Mouse (Mus musculus): ENCODE results near the gene Palm2. TPM values are rescaled to one million over a fixed set of nuclear protein-coding genes. Genes with fewer than 3 reads are reported as not detected.

The Palm2 gene
- total RNA-seq, 2 experiments from 2014 or later, result not detected

DNA sequence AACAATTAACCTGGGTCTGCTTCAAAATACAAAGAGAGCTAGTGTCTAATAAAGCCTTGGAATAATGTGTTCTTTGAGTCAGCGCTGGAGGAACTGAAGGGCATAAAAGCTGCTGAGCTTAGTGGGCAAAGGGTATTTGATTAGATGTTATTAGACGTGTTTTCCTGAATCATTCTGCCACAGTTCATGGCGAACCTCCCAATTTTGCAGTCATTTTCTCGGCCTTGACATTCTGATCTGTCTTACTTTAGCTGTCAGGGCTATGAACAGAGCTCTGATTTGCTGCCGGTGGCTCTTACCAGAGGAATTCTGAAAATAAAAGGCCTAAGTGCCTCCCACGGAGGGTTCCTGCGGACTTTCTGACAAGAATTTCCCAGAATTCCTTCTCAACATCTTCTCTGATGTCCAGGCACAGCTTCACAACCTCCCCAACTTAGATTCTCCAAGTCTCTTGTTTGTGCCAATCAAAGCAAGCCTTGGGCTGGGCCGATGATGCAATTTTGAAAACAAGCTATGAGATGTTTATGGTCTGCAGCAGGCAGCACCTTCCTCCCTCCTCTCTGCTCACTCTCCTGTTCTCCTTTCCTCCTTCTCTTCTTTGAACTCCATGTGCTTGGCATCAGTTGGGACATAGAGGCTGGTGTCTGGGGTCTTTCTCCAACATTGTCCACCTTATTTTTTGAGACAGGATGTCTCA lies 305.0 kb downstream of the Palm2 start:
- ATAC-seq (ENCODE audit: poor library complexity, severe bottlenecking), result no peak

DNA sequence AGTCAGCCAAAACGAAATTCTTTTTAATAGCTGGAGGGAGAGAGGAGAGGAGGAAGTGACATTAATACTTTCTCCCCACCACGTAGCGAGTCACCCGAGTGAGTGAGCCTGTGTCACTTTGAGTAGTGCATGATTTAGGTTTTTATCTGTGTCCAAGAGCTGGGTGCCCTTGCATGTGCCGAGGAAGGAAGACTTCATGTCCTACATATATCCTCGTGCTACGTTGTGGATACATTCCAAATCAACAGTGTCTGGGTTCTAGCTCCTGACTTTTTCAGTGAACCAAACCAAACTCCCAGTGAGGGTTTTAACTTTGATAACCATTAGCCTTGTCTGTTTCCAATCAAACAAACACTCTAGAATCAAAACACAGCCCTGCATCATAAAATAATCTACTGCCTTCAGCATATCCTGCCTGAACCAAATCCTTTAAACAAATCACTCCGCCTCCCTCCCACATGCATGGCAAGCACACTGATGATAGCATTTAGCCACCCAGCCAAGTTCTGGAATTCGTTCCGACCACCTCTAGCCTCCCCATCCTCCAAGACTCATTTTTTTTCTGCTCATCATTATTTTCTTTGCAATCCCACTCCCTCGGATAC lies 309.4 kb downstream of the Palm2 start:
- ATAC-seq (ENCODE audit: poor library complexity, severe bottlenecking), result no peak

DNA sequence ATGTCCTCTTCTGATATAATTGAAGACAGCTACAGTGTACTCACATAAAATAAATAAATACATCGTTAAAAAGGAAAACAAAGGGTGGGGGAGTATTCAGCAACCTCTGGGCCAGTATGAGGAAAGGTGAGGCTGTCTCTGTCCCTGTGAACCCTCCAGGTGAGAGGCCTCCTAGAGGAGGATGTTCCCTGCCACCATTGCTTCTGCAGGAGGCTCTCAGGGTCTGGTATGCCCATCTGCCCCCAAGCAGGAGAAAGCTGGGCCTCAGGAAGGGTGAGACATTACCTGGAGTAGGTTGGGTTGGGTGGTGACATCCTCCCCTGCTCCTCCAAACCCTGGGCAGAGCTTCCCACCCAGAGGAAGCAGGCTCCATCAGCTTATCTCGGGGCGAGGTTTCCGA lies 316.6 kb downstream of the Palm2 start:
- ATAC-seq (ENCODE audit: poor library complexity, severe bottlenecking), result no peak

GRCm38 (mm10) chr4:57751054-57751453 lies 317.0 kb downstream of the Palm2 start:
- ATAC-seq (ENCODE audit: poor library complexity, severe bottlenecking), result no peak

DNA sequence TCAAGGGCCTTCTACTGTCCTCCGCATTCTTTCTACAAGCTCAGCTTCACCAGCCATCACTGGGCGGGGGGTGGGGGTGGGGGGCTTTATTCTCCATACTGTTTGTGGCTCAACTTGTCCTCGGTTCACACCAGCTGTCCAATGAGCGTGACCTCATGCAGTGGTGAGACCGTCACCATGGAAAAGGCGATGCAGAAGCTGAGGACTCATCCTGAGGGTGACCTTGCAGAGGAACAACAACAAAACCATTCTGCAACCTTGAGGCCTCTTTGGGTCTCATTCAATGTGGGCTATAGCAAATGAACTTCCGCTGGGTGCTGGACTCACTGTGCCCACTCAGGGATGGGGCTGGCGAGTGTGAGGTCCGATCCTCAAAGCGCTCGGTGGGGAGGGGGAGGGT lies 317.5 kb downstream of the Palm2 start:
- ATAC-seq (ENCODE audit: poor library complexity, severe bottlenecking), result no peak

GRCm38 (mm10) chr4:57755085-57755484 lies 321.0 kb downstream of the Palm2 start:
- no peak for ATAC-seq (ENCODE audit: poor library complexity, severe bottlenecking)

DNA sequence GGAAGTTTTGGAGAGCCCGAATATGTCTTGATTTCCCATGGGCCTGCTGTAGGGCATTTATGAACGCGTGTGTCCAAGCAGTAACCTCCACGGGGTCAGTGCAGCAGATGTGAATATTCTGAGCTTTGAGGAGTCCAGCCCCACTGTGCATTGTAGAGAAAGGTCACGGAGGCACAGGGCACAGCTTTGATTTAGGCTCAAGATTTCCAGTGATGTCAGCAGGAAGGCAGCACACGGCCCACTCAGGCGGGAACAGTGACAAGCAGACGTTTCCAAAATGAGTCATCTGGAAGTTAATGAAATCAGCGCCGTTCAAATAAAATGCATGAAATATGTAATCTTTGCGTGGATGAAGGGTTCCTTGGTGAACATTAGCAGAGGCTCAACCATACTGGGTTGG lies 323.9 kb downstream of the Palm2 start:
- ATAC-seq (ENCODE audit: poor library complexity, severe bottlenecking), result no peak

Other genes starting within 250 kb of the Palm2 start
- 0.13 and 0.57 TPM in 2 replicates for gene Ptpn3, start 132.4 kb upstream of the Palm2 start, total RNA-seq (2015)
- 0.59 and 1.6 TPM in 2 replicates for gene Ptpn3, start 132.4 kb upstream of the Palm2 start, total RNA-seq (2017)
- gene Pakap, start 133.9 kb downstream of the Palm2 start, total RNA-seq (2015), result not detected in 2 replicates
- not detected in 2 replicates for gene Pakap, start 133.9 kb downstream of the Palm2 start, total RNA-seq (2017)